Mouse (Mus musculus): ENCODE measurements around the gene Tacc2.
A peak's percentile ranks its signal among the peaks of the same experiment; 100 is the strongest.
"Not testable (repeated sequence)": the region's sequence is repeated elsewhere in the genome, so short reads cannot be mapped to it uniquely, and the experiment has no call there.

The Tacc2 gene

GRCm38 (mm10) chr7:130573746-130574145 is 3.5 kb upstream of the Tacc2 start:
- DNase-seq: no peak

GRCm38 (mm10) chr7:130574211-130574991 is 2.8 kb upstream of the Tacc2 start:
- DNase-seq: peak; percentile 23

- DNase-seq: peak; percentile 17
These were observed 257 bp upstream of the Tacc2 start for GRCm38 (mm10) chr7:130576981-130577380.

- no peak for DNase-seq
These were observed 828 bp downstream of the Tacc2 start for GRCm38 (mm10) chr7:130578066-130578465.

GRCm38 (mm10) chr7:130578607-130579006 is 1.4 kb downstream of the Tacc2 start:
- DNase-seq: no peak

GRCm38 (mm10) chr7:130586521-130587072 is 9.4 kb downstream of the Tacc2 start:
- no peak for DNase-seq

- peak; percentile 52 for DNase-seq
These were observed 13.0 kb downstream of the Tacc2 start for GRCm38 (mm10) chr7:130590081-130590828.

- DNase-seq: peak; percentile 47
These were observed 13.7 kb downstream of the Tacc2 start for GRCm38 (mm10) chr7:130590845-130591437.

- not testable (repeated sequence) for DNase-seq
These were observed 15.7 kb downstream of the Tacc2 start for GRCm38 (mm10) chr7:130592975-130593374.

GRCm38 (mm10) chr7:130593375-130594239 is 16.4 kb downstream of the Tacc2 start:
- DNase-seq: peak; percentile 84

- DNase-seq: peak; percentile 71
These were observed 19.0 kb downstream of the Tacc2 start for GRCm38 (mm10) chr7:130596079-130596855.

- no peak for DNase-seq
These were observed 20.3 kb downstream of the Tacc2 start for GRCm38 (mm10) chr7:130597546-130597945.

- DNase-seq: no peak
These were observed 22.8 kb downstream of the Tacc2 start for GRCm38 (mm10) chr7:130600074-130600473.

- DNase-seq: no peak
These were observed 23.3 kb downstream of the Tacc2 start for GRCm38 (mm10) chr7:130600546-130600945.

GRCm38 (mm10) chr7:130602804-130603203 is 25.6 kb downstream of the Tacc2 start:
- no peak for DNase-seq

GRCm38 (mm10) chr7:130603556-130603955 is 26.3 kb downstream of the Tacc2 start:
- DNase-seq: no peak

GRCm38 (mm10) chr7:130604390-130604789 is 27.2 kb downstream of the Tacc2 start:
- no peak for DNase-seq

- peak; percentile 64 for DNase-seq
These were observed 27.9 kb downstream of the Tacc2 start for GRCm38 (mm10) chr7:130605111-130605510.

GRCm38 (mm10) chr7:130606958-130607357 is 29.7 kb downstream of the Tacc2 start:
- DNase-seq: no peak

GRCm38 (mm10) chr7:130613973-130614372 is 36.7 kb downstream of the Tacc2 start:
- peak; percentile 34 for DNase-seq

GRCm38 (mm10) chr7:130617591-130617990 is 40.4 kb downstream of the Tacc2 start:
- DNase-seq: peak; percentile 63

GRCm38 (mm10) chr7:130621068-130621467 is 43.8 kb downstream of the Tacc2 start:
- DNase-seq: no peak

Data from retina, postnatal 1 day (tissue).